Mouse (Mus musculus): ENCODE measurements around the gene Dtx4. TPM values are rescaled to one million over a fixed set of nuclear protein-coding genes. Genes with fewer than 3 reads are reported as not detected.

Gene Dtx4
- polyA plus RNA-seq, 1 experiment from 2014 or later, result 1.8 TPM

GRCm38 (mm10) chr19:12502756-12503155 is 1.5 kb upstream of the Dtx4 start:
- Histone ChIP-seq H3K9me3 (replicated peaks) (no peaks in the 10 kb centered on the region), H3K27ac (no peak overlapping the region), H3K4me3 (no peak overlapping the region), H3K36me3 (no peaks in the 10 kb centered on the region), H3K4me1 (peaks cover 12% of the 10 kb centered on the region), H3K27me3 (ENCODE audit: low read depth, poor library complexity, severe bottlenecking) (peaks cover 22% of the 10 kb centered on the region)
- no peak for DNase-seq (ENCODE audit: low spot score)
- 89% methylated on average over 7 of the region's 7 CpGs for WGBS

- WGBS, result under 1% methylated on average over 38 of the region's 38 CpGs
- H3K27ac ChIP-seq, result peak overlapping the region; percentile 82
- DNase-seq (ENCODE audit: low spot score), result no peak
- peak overlapping the region; percentile 70 for H3K4me3 ChIP-seq
- peaks cover 22% of the 10 kb centered on the region for H3K27me3 ChIP-seq (ENCODE audit: low read depth, poor library complexity, severe bottlenecking)
- H3K9me3 ChIP-seq (replicated peaks), result no peaks in the 10 kb centered on the region
- H3K4me1 ChIP-seq, result peaks cover 12% of the 10 kb centered on the region
- no peaks in the 10 kb centered on the region for H3K36me3 ChIP-seq
These were observed 358 bp downstream of the Dtx4 start for GRCm38 (mm10) chr19:12500881-12501311.

GRCm38 (mm10) chr19:12500124-12500523 is 1.1 kb downstream of the Dtx4 start:
- H3K27ac ChIP-seq, result no peak overlapping the region
- H3K4me1 ChIP-seq, result peaks cover 12% of the 10 kb centered on the region
- no peaks in the 10 kb centered on the region for H3K36me3 ChIP-seq
- no peaks in the 10 kb centered on the region for H3K9me3 ChIP-seq (replicated peaks)
- WGBS, result 10% methylated on average over 3 of the region's 3 CpGs
- no peak for DNase-seq (ENCODE audit: low spot score)
- peak overlapping the region; percentile 70; the same call in 1 of the 2 replicates for H3K4me3 ChIP-seq
- peaks cover 22% of the 10 kb centered on the region for H3K27me3 ChIP-seq (ENCODE audit: low read depth, poor library complexity, severe bottlenecking)

GRCm38 (mm10) chr19:12499485-12499884 is 1.8 kb downstream of the Dtx4 start:
- no peak for DNase-seq (ENCODE audit: low spot score)
- WGBS, result 33% methylated on average over 2 of the region's 2 CpGs
- H3K27ac ChIP-seq, result no peak overlapping the region
- no peaks in the 10 kb centered on the region for H3K9me3 ChIP-seq (replicated peaks)
- H3K4me1 ChIP-seq, result peaks cover 12% of the 10 kb centered on the region
- H3K4me3 ChIP-seq, result no peak overlapping the region
- H3K36me3 ChIP-seq, result no peaks in the 10 kb centered on the region
- H3K27me3 ChIP-seq (ENCODE audit: low read depth, poor library complexity, severe bottlenecking), result peaks cover 22% of the 10 kb centered on the region

GRCm38 (mm10) chr19:12498941-12499340 is 2.3 kb downstream of the Dtx4 start:
- DNase-seq (ENCODE audit: low spot score), result no peak
- H3K27ac ChIP-seq, result no peak overlapping the region
- WGBS, result 73% methylated on average over 1 of the region's 1 CpGs
- no peak overlapping the region for H3K4me3 ChIP-seq
- peaks cover 12% of the 10 kb centered on the region for H3K4me1 ChIP-seq
- no peaks in the 10 kb centered on the region for H3K36me3 ChIP-seq
- no peaks in the 10 kb centered on the region for H3K9me3 ChIP-seq (replicated peaks)
- peaks cover 22% of the 10 kb centered on the region for H3K27me3 ChIP-seq (ENCODE audit: low read depth, poor library complexity, severe bottlenecking)

GRCm38 (mm10) chr19:12498321-12498720 is 2.9 kb downstream of the Dtx4 start:
- Histone ChIP-seq H3K36me3 (no peaks in the 10 kb centered on the region), H3K27ac (no peak overlapping the region), H3K4me3 (no peak overlapping the region), H3K4me1 (peaks cover 12% of the 10 kb centered on the region), H3K27me3 (ENCODE audit: low read depth, poor library complexity, severe bottlenecking) (peaks cover 22% of the 10 kb centered on the region), H3K9me3 (replicated peaks) (no peaks in the 10 kb centered on the region)
- 87% methylated on average over 4 of the region's 4 CpGs for WGBS
- no peak for DNase-seq (ENCODE audit: low spot score)

- Histone ChIP-seq H3K27me3 (ENCODE audit: low read depth, poor library complexity, severe bottlenecking) (peaks cover 22% of the 10 kb centered on the region), H3K9me3 (replicated peaks) (no peaks in the 10 kb centered on the region), H3K4me3 (no peak overlapping the region), H3K27ac (no peak overlapping the region), H3K36me3 (no peaks in the 10 kb centered on the region), H3K4me1 (peaks cover 12% of the 10 kb centered on the region)
- DNase-seq (ENCODE audit: low spot score), result no peak
- 89% methylated on average over 2 of the region's 2 CpGs for WGBS
These were observed 3.3 kb downstream of the Dtx4 start for GRCm38 (mm10) chr19:12497909-12498308.

- DNase-seq (ENCODE audit: low spot score), result no peak
- Histone ChIP-seq H3K27me3 (ENCODE audit: low read depth, poor library complexity, severe bottlenecking) (peaks cover 22% of the 10 kb centered on the region), H3K4me1 (peaks cover 11% of the 10 kb centered on the region), H3K36me3 (peaks cover 4% of the 10 kb centered on the region; the same call in 1 of the 2 replicates), H3K4me3 (no peak overlapping the region), H3K27ac (no peak overlapping the region), H3K9me3 (replicated peaks) (no peaks in the 10 kb centered on the region)
- WGBS, result 95% methylated on average over 2 of the region's 2 CpGs
These were observed 5.0 kb downstream of the Dtx4 start for GRCm38 (mm10) chr19:12496241-12496640.

- H3K27ac ChIP-seq, result no peak overlapping the region
- no peaks in the 10 kb centered on the region for H3K9me3 ChIP-seq (replicated peaks)
- no peak for DNase-seq (ENCODE audit: low spot score)
- no peaks in the 10 kb centered on the region for H3K4me1 ChIP-seq
- no peak overlapping the region for H3K4me3 ChIP-seq
- peaks cover 13% of the 10 kb centered on the region for H3K27me3 ChIP-seq (ENCODE audit: low read depth, poor library complexity, severe bottlenecking)
- WGBS, result 81% methylated on average over 3 of the region's 3 CpGs
- H3K36me3 ChIP-seq, result peaks cover 4% of the 10 kb centered on the region; the same call in 1 of the 2 replicates
These were observed 6.2 kb downstream of the Dtx4 start for GRCm38 (mm10) chr19:12494972-12495535.

GRCm38 (mm10) chr19:12494187-12494458 is 7.1 kb downstream of the Dtx4 start:
- peaks cover 6% of the 10 kb centered on the region for H3K4me1 ChIP-seq
- no peaks in the 10 kb centered on the region for H3K9me3 ChIP-seq (replicated peaks)
- no peak overlapping the region for H3K27ac ChIP-seq
- H3K36me3 ChIP-seq, result peaks cover 4% of the 10 kb centered on the region; the same call in 1 of the 2 replicates
- no peak for DNase-seq (ENCODE audit: low spot score)
- H3K27me3 ChIP-seq (ENCODE audit: low read depth, poor library complexity, severe bottlenecking), result peaks cover 4% of the 10 kb centered on the region; the same call in 1 of the 2 replicates
- 78% methylated on average over 4 of the region's 4 CpGs for WGBS
- no peak overlapping the region for H3K4me3 ChIP-seq

GRCm38 (mm10) chr19:12493453-12494186 is 7.6 kb downstream of the Dtx4 start:
- Histone ChIP-seq H3K4me1 (peaks cover 11% of the 10 kb centered on the region), H3K36me3 (peaks cover 4% of the 10 kb centered on the region; the same call in 1 of the 2 replicates), H3K27ac (no peak overlapping the region), H3K9me3 (replicated peaks) (no peaks in the 10 kb centered on the region), H3K27me3 (ENCODE audit: low read depth, poor library complexity, severe bottlenecking) (no peaks in the 10 kb centered on the region), H3K4me3 (no peak overlapping the region)
- WGBS, result 78% methylated on average over 4 of the region's 4 CpGs
- no peak for DNase-seq (ENCODE audit: low spot score)

- WGBS, result 93% methylated on average over 7 of the region's 7 CpGs
- Histone ChIP-seq H3K4me3 (no peak overlapping the region), H3K27ac (no peak overlapping the region), H3K9me3 (replicated peaks) (no peaks in the 10 kb centered on the region), H3K36me3 (peaks cover 4% of the 10 kb centered on the region; the same call in 1 of the 2 replicates), H3K4me1 (peaks cover 19% of the 10 kb centered on the region), H3K27me3 (ENCODE audit: low read depth, poor library complexity, severe bottlenecking) (no peaks in the 10 kb centered on the region)
- no peak for DNase-seq (ENCODE audit: low spot score)
These were observed 9.6 kb downstream of the Dtx4 start for GRCm38 (mm10) chr19:12491636-12492035.

- Histone ChIP-seq H3K4me3 (0 out of 2 replicates have a peak overlapping the region, but pooled peaks have one; percentile 1), H3K27ac (peak overlapping the region; percentile 76), H3K27me3 (ENCODE audit: low read depth, poor library complexity, severe bottlenecking) (no peaks in the 10 kb centered on the region), H3K36me3 (peaks cover 4% of the 10 kb centered on the region; the same call in 1 of the 2 replicates), H3K4me1 (peaks cover 19% of the 10 kb centered on the region), H3K9me3 (replicated peaks) (no peaks in the 10 kb centered on the region)
- no peak for DNase-seq (ENCODE audit: low spot score)
- 85% methylated on average over 11 of the region's 11 CpGs for WGBS
These were observed 11.3 kb downstream of the Dtx4 start for GRCm38 (mm10) chr19:12489675-12490570.

All from limb, embryonic 10.5 days (tissue).